Mouse (Mus musculus): ENCODE results near the gene Exd2. TPM values are rescaled to one million over a fixed set of nuclear protein-coding genes. Genes with fewer than 3 reads are reported as not detected.

Gene Exd2
- total RNA-seq, 1 experiment from 2014 or later, result 20.4 TPM

Other genes with a start within 250 kb of the Exd2 start
- gene Actn1, start 202.7 kb upstream of the Exd2 start, total RNA-seq (2021), result 35.0 and 37.3 TPM in 2 replicates
- 28.7 and 37.2 TPM in 2 replicates for gene Dcaf5, start 26.5 kb upstream of the Exd2 start, total RNA-seq (2021)
- 6.8 and 8.0 TPM in 2 replicates for gene Galnt16, start 55.2 kb downstream of the Exd2 start, total RNA-seq (2021)
- gene Slc39a9, start 180.8 kb downstream of the Exd2 start, total RNA-seq (2021), result 44.5 and 48.4 TPM in 2 replicates
- gene Erh, start 181.2 kb downstream of the Exd2 start, total RNA-seq (2021), result 46.9 and 50.2 TPM in 2 replicates
- gene Plekhd1, start 229.5 kb downstream of the Exd2 start, total RNA-seq (2021), result not detected in 2 replicates

Data from adrenal gland, postnatal 25 days (tissue).